Mouse (Mus musculus) gonadal fat pad, adult 2 months (tissue): Measurements from ENCODE around the gene Cish. TPM values are rescaled to one million over a fixed set of nuclear protein-coding genes. Genes with fewer than 3 reads are reported as not detected.

Experiments used
- DNase-seq: peaks from one replicate; pipeline ENCODE4 v3.0.0-alpha.2; 2012; ENCODE audit warnings: low read depth
- polyA plus RNA-seq: library from polyadenylated mRNA; depleted of rRNA; stranded (reverse); fragments of >200 nt; gene quantifications from 2 replicates; pipeline ENCODE4 v1.2.3, GENCODE M21; 2012; rRNA removed

Cish gene
- polyA plus RNA-seq, 1 experiment = 14.5 TPM

- DNase-seq = no peak
Observed at GRCm38 (mm10) chr9:107347586-107348183, 51.9 kb downstream of the Cish start.

DNA sequence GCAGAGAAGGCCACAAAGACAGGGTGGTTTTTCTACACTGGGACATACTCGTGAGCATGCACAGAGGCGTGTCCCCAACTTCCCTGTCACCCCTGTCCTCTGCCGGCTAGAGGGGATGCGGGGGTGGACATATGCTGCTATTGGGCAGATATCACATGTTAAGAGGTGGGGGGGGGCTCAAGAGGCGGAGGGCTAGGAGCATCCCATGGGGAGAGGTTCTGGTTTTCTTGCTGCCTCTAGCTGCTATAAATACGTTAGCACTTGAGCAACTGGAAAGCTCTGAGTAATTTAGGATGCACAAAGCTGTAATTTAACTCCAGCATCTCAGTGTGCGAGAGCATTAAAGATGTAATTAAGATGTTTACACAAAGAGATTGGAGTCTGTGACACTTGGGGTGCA, 53.5 kb downstream of the Cish start:
- DNase-seq = no peak

Other genes with a start within 250 kb of the Cish start
- gene Dock3, start 64.1 kb upstream of the Cish start, polyA plus RNA-seq = 0.10 and 1.5 TPM in 2 replicates
- gene Mapkapk3, start 6.1 kb upstream of the Cish start, polyA plus RNA-seq = 11.1 and 12.8 TPM in 2 replicates
- 23.0 and 28.6 TPM in 2 replicates for gene Hemk1, start 42.3 kb downstream of the Cish start, polyA plus RNA-seq
- 0.61 and 0.66 TPM in 2 replicates for gene 6430571L13Rik, start 44.6 kb downstream of the Cish start, polyA plus RNA-seq
- gene Cacna2d2, start 103.6 kb downstream of the Cish start, polyA plus RNA-seq = 2.2 TPM in 2 replicates
- gene Tmem115, start 237.9 kb downstream of the Cish start, polyA plus RNA-seq = 54.1 and 56.0 TPM in 2 replicates
- 58.2 and 65.4 TPM in 2 replicates for gene Cyb561d2, start 246.2 kb downstream of the Cish start, polyA plus RNA-seq
- gene Nprl2, start 246.2 kb downstream of the Cish start, polyA plus RNA-seq = 29.7 and 35.0 TPM in 2 replicates